Mouse (Mus musculus) heart, embryonic 16.5 days (tissue): ENCODE data around the gene Adam19. TPM values are rescaled to one million over a fixed set of nuclear protein-coding genes. Genes with fewer than 3 reads are reported as not detected.
"Not testable (repeated sequence)": the region's sequence is repeated elsewhere in the genome, so short reads cannot be mapped to it uniquely, and the experiment has no call there.

Experiments
- ATAC-seq: fragments of 200-750 bp; cut with Nextera tagmentation; replicated peaks from 2 replicates; pipeline ENCODE4 v1.8.0; 2017; ENCODE audit warnings: moderate number of reproducible peaks; ENCODE audit not compliant: insufficient read depth, low FRiP score; ENCODE audit errors: extremely low read depth
- H3K27ac ChIP-seq: fragments of 300-500 bp; sonication (generic); 2 replicates; pipeline ENCODE4 v1.5.1; 2014; ENCODE audit warnings: mild to moderate bottlenecking, low read length, control low read depth, moderate library complexity
- H3K27me3 ChIP-seq: fragments of 300-500 bp; sonication (generic); 2 replicates; pipeline ENCODE4 v1.6.1; 2014; ENCODE audit warnings: low read length, mixed read lengths; ENCODE audit not compliant: control insufficient read depth, insufficient read depth
- H3K36me3 ChIP-seq: fragments of 300-500 bp; sonication (generic); 2 replicates; pipeline ENCODE4 v1.6.1; 2014; ENCODE audit not compliant: control insufficient read depth, insufficient read depth
- H3K4me1 ChIP-seq: fragments of 300-500 bp; sonication (generic); 2 replicates; pipeline ENCODE4 v1.6.1; 2014; ENCODE audit warnings: low read length, mixed read lengths; ENCODE audit not compliant: control insufficient read depth, insufficient read depth
- H3K4me2 ChIP-seq: fragments of 300-500 bp; sonication (generic); 2 replicates; pipeline ENCODE4 v1.6.1; 2014; ENCODE audit warnings: low read depth, mild to moderate bottlenecking, control low read depth, low read length
- H3K4me3 ChIP-seq: fragments of 300-500 bp; sonication (generic); 2 replicates; pipeline ENCODE4 v1.5.1; 2014; ENCODE audit warnings: mild to moderate bottlenecking, control low read depth, low read length
- H3K9ac ChIP-seq: fragments of 300-500 bp; sonication (generic); 2 replicates; pipeline ENCODE4 v1.6.1; 2014; ENCODE audit warnings: low read length, control low read depth
- H3K9me3 ChIP-seq: fragments of 300-500 bp; sonication (generic); replicated peaks from 2 replicates; pipeline ENCODE4 v1.6.1; 2016; ENCODE audit warnings: low read length; ENCODE audit not compliant: control insufficient read depth
- WGBS: fragments of 180-500 bp; shearing (Covaris S2); extraction: QIAGEN DNeasy Blood & Tissue Kit; methylation state at CpG from one replicate; pipeline ENCODE4 v1.1.7; 2014; 5-methylcytosine and 5-hydroxymethylcytosine counted together
- polyA plus RNA-seq: library from polyadenylated mRNA; unstranded; fragments of >200 nt; fragmentation: Nextera tagmentation; extraction: Ambion mirVana; gene quantifications from 2 replicates; pipeline ENCODE4 v1.2.1, GENCODE M21; 2015

Adam19 gene
- polyA plus RNA-seq, 1 experiment from 2014 or later = 21.3 TPM

GRCm38 (mm10) chr11:46052105-46052659, 3.6 kb upstream of the Adam19 start, which contains the start of gene Gm12166:
Gm12166 (minus strand) TSS chr11:46052321.
- not testable (repeated sequence) for H3K9me3 ChIP-seq, H3K27me3 ChIP-seq, H3K27ac ChIP-seq, H3K36me3 ChIP-seq
- peak within 1 kb of the TSS; percentile 58 for H3K9ac ChIP-seq
- ATAC-seq = peak; percentile 28; the same call in 1 of the 2 replicates
- H3K4me2 ChIP-seq = peak within 1 kb of the TSS; percentile 57
- peak within 1 kb of the TSS; percentile 41 for H3K4me3 ChIP-seq
- 26% methylated on average over 19 of the region's 19 CpGs for WGBS
- peaks cover 18% of the 10 kb centered on the region for H3K4me1 ChIP-seq

- H3K4me3 ChIP-seq, H3K36me3 ChIP-seq, H3K9ac ChIP-seq, ATAC-seq, H3K27me3 ChIP-seq, H3K27ac ChIP-seq, H3K4me2 ChIP-seq, H3K9me3 ChIP-seq: not testable (repeated sequence)
- WGBS = 87% methylated on average over 3 of the region's 3 CpGs
- peaks cover 18% of the 10 kb centered on the region for H3K4me1 ChIP-seq
Observed at GRCm38 (mm10) chr11:46053457-46053856, 2.3 kb upstream of the Adam19 start.

GRCm38 (mm10) chr11:46054311-46054710, 1.5 kb upstream of the Adam19 start:
- no peak overlapping the region for H3K4me2 ChIP-seq
- peak overlapping the region; percentile 33 for H3K27ac ChIP-seq
- no peak for ATAC-seq
- WGBS = 40% methylated on average over 5 of the region's 5 CpGs
- peaks cover 18% of the 10 kb centered on the region for H3K4me1 ChIP-seq
- H3K27me3 ChIP-seq = no peaks in the 10 kb centered on the region
- no peak overlapping the region for H3K4me3 ChIP-seq
- H3K36me3 ChIP-seq = no peaks in the 10 kb centered on the region
- H3K9ac ChIP-seq = no peak overlapping the region
- H3K9me3 ChIP-seq = no peaks in the 10 kb centered on the region

- Histone ChIP-seq H3K9me3 (no peaks in the 10 kb centered on the region), H3K4me2 (peak overlapping the region; percentile 73), H3K4me1 (peaks cover 23% of the 10 kb centered on the region), H3K36me3 (no peaks in the 10 kb centered on the region), H3K4me3 (peak overlapping the region; percentile 68), H3K27ac (peak overlapping the region; percentile 95), H3K9ac (peak overlapping the region; percentile 95), H3K27me3 (no peaks in the 10 kb centered on the region)
- 17% methylated on average over 13 of the region's 13 CpGs for WGBS
- no peak for ATAC-seq
Observed at GRCm38 (mm10) chr11:46054911-46055895, 589 bp upstream of the Adam19 start.

- peak; percentile 20; the same call in 1 of the 2 replicates for ATAC-seq
- peak overlapping the region; percentile 95 for H3K27ac ChIP-seq
- H3K4me2 ChIP-seq = peak overlapping the region; percentile 73
- peak overlapping the region; percentile 95 for H3K9ac ChIP-seq
- no peaks in the 10 kb centered on the region for H3K9me3 ChIP-seq
- peaks cover 30% of the 10 kb centered on the region for H3K4me1 ChIP-seq
- no peaks in the 10 kb centered on the region for H3K27me3 ChIP-seq
- H3K36me3 ChIP-seq = peaks cover 5% of the 10 kb centered on the region; the same call in 1 of the 2 replicates
- WGBS = 2% methylated on average over 25 of the region's 25 CpGs
- H3K4me3 ChIP-seq = peak overlapping the region; percentile 68
Observed at GRCm38 (mm10) chr11:46056770-46057411, 1.1 kb downstream of the Adam19 start.

GRCm38 (mm10) chr11:46058011-46058410, 2.2 kb downstream of the Adam19 start:
- H3K36me3 ChIP-seq = peaks cover 5% of the 10 kb centered on the region; the same call in 1 of the 2 replicates
- 18% methylated on average over 9 of the region's 9 CpGs for whole genome bisulfite sequencing
- H3K4me2 ChIP-seq = peak overlapping the region; percentile 73
- no peaks in the 10 kb centered on the region for H3K27me3 ChIP-seq
- peak overlapping the region; percentile 70 for H3K27ac ChIP-seq
- H3K4me3 ChIP-seq = peak overlapping the region; percentile 68
- no peak for ATAC-seq
- H3K4me1 ChIP-seq = peaks cover 39% of the 10 kb centered on the region
- H3K9me3 ChIP-seq = no peaks in the 10 kb centered on the region
- H3K9ac ChIP-seq = peak overlapping the region; percentile 95

- no peak overlapping the region for H3K9ac ChIP-seq
- H3K36me3 ChIP-seq = peaks cover 5% of the 10 kb centered on the region; the same call in 1 of the 2 replicates
- H3K27ac ChIP-seq = no peak overlapping the region
- ATAC-seq = no peak
- WGBS = 90% methylated on average over 4 of the region's 4 CpGs
- no peak overlapping the region for H3K4me2 ChIP-seq
- H3K4me1 ChIP-seq = peaks cover 48% of the 10 kb centered on the region
- no peak overlapping the region for H3K4me3 ChIP-seq
- no peaks in the 10 kb centered on the region for H3K9me3 ChIP-seq
- no peaks in the 10 kb centered on the region for H3K27me3 ChIP-seq
Observed at GRCm38 (mm10) chr11:46058916-46059315, 3.1 kb downstream of the Adam19 start.

- 62% methylated on average over 8 of the region's 8 CpGs for WGBS
Observed at GRCm38 (mm10) chr11:46059887-46060650, 4.3 kb downstream of the Adam19 start.

More at GRCm38 (mm10) chr11:46059887-46060650, 4.3 kb downstream of the Adam19 start:
- H3K27ac ChIP-seq = no peak overlapping the region
- no peak overlapping the region for H3K9ac ChIP-seq
- ATAC-seq = no peak
- peaks cover 5% of the 10 kb centered on the region; the same call in 1 of the 2 replicates for H3K36me3 ChIP-seq
- no peaks in the 10 kb centered on the region for H3K27me3 ChIP-seq
- no peak overlapping the region for H3K4me2 ChIP-seq
- H3K9me3 ChIP-seq = no peaks in the 10 kb centered on the region
- no peak overlapping the region for H3K4me3 ChIP-seq
- peaks cover 50% of the 10 kb centered on the region for H3K4me1 ChIP-seq
